Mouse (Mus musculus) megakaryocyte, embryonic 14.5 days (primary cell): ENCODE results near the gene Kbtbd3.

ENCODE experiments used
- FLI1 ChIP-seq: IDR thresholded peaks from 2 replicates; pipeline ENCODE4 v1.6.1; 2012; ENCODE audit warnings: low read length, inconsistent platforms, mixed read lengths
- GATA1 ChIP-seq: IDR thresholded peaks from 3 replicates; pipeline ENCODE4 v1.6.1; 2012; ENCODE audit warnings: mixed read lengths, low read length, inconsistent platforms, borderline replicate concordance

DNA sequence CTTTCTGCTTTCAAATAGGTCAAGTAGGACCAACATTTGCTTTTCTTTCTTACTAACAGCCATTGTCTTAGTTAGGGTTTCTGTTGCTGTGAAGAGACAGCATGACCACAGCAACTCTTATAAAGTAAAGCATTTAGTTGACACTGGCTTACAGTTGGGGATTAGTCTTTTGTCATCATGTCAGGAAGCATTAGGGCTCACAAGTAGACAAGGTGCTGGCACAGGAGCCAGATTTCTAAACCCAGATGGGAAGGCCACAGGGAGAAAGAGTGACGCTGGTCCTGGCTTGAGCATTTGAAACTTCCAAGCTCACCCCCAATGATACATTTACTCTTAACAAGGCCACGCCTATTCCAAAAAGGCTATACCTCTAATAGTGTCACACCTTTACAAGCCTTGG is 6.1 kb downstream of the Kbtbd3 start:
- TF ChIP-seq GATA1 (no peak), FLI1 (no peak)
